Mouse (Mus musculus) midbrain, postnatal 0 days (tissue): ENCODE results near the gene Rtn4ip1. TPM values are rescaled to one million over a fixed set of nuclear protein-coding genes. Genes with fewer than 3 reads are reported as not detected.

ENCODE experiments used
- ATAC-seq: fragments of 200-750 bp; cut with Nextera tagmentation; 2 replicates; pipeline ENCODE4 v1.8.0; 2017; ENCODE audit warnings: moderate number of reproducible peaks, mild to moderate bottlenecking, moderate TSS enrichment, moderate library complexity; ENCODE audit not compliant: low FRiP score
- DNase-seq: peaks from one replicate; pipeline ENCODE4 v3.0.0-alpha.2; 2015; ENCODE audit warnings: low spot score
- H3K27ac ChIP-seq: fragments of 300-500 bp; sonication (generic); 2 replicates; pipeline ENCODE4 v1.5.1; 2014; ENCODE audit warnings: low read depth, mild to moderate bottlenecking, low read length, mixed read lengths
- H3K27me3 ChIP-seq: fragments of 300-500 bp; sonication (generic); 2 replicates; pipeline ENCODE4 v1.6.1; 2014; ENCODE audit warnings: low read length, control low read depth, mixed read lengths; ENCODE audit not compliant: insufficient read depth
- H3K36me3 ChIP-seq: fragments of 300-500 bp; sonication (generic); 2 replicates; pipeline ENCODE4 v1.6.1; 2014; ENCODE audit warnings: low read length, control low read depth, mixed read lengths; ENCODE audit not compliant: insufficient read depth
- H3K4me1 ChIP-seq: fragments of 300-500 bp; sonication (generic); 2 replicates; pipeline ENCODE4 v1.6.1; 2014; ENCODE audit warnings: mild to moderate bottlenecking, control low read depth, antibody characterized with exemption, low read length, mixed read lengths; ENCODE audit not compliant: insufficient read depth
- H3K4me2 ChIP-seq: fragments of 300-500 bp; sonication (generic); 2 replicates; pipeline ENCODE4 v1.6.1; 2014; ENCODE audit warnings: low read depth, mild to moderate bottlenecking, low read length, mixed read lengths; ENCODE audit not compliant: poor library complexity, severe bottlenecking
- H3K4me3 ChIP-seq: fragments of 300-500 bp; sonication (generic); 2 replicates; pipeline ENCODE4 v1.5.1; 2014; ENCODE audit warnings: low read depth, mild to moderate bottlenecking, low read length, moderate library complexity
- H3K9ac ChIP-seq: fragments of 300-500 bp; sonication (generic); replicated peaks from 2 replicates; pipeline ENCODE4 v1.6.1; 2014; ENCODE audit warnings: mild to moderate bottlenecking, low read length, moderate library complexity, mixed read lengths; ENCODE audit not compliant: poor library complexity, severe bottlenecking
- H3K9me3 ChIP-seq: fragments of 300-500 bp; sonication (generic); 2 replicates; pipeline ENCODE4 v1.6.1; 2016; ENCODE audit warnings: low read length, control low read depth
- CTCF ChIP-seq: IDR thresholded peaks from 2 replicates; pipeline ENCODE4 v1.5.1; 2016; ENCODE audit warnings: antibody characterized with exemption, mild to moderate bottlenecking
- WGBS: fragments of 180-500 bp; shearing (Covaris S2); extraction: QIAGEN DNeasy Blood & Tissue Kit; methylation state at CpG from one replicate; pipeline ENCODE4 v1.1.7; 2014; 5-methylcytosine and 5-hydroxymethylcytosine counted together
- polyA plus RNA-seq: library from polyadenylated mRNA; unstranded; fragments of >200 nt; fragmentation: Nextera tagmentation; extraction: Ambion mirVana; gene quantifications from 2 replicates; pipeline ENCODE4 v1.2.1, GENCODE M21; 2015
- total RNA-seq: library from RNA; depleted of rRNA; stranded (reverse); fragments of >200 nt; gene quantifications from 2 replicates; pipeline ENCODE4 v1.2.3, GENCODE M21; 2014; rRNA removed

Rtn4ip1 gene
- total and polyA plus RNA-seq, 2 experiments from 2014 or later = 3.7 to 8.9 TPM

GRCm38 (mm10) chr10:44002004-44002940 lies 100.7 kb downstream of the Rtn4ip1 start:
- WGBS = 20% methylated on average over 14 of the region's 14 CpGs
- no peaks in the 10 kb centered on the region for H3K36me3 ChIP-seq
- peaks cover 7% of the 10 kb centered on the region; the same call in 1 of the 2 replicates for H3K4me1 ChIP-seq
- H3K4me3 ChIP-seq = no peak overlapping the region
- no peak overlapping the region for H3K27ac ChIP-seq
- no peak overlapping the region for H3K9ac ChIP-seq
- no peak overlapping the region for H3K4me2 ChIP-seq
- DNase-seq = no peak
- peak; percentile 65 for TF ChIP-seq CTCF
- peaks cover 39% of the 10 kb centered on the region for H3K27me3 ChIP-seq
- ATAC-seq = no peak
- no peaks in the 10 kb centered on the region for H3K9me3 ChIP-seq

GRCm38 (mm10) chr10:44002995-44003524 lies 101.5 kb downstream of the Rtn4ip1 start:
- Histone ChIP-seq H3K4me3 (peak overlapping the region; percentile 38), H3K27ac (no peak overlapping the region), H3K36me3 (no peaks in the 10 kb centered on the region), H3K9ac (no peak overlapping the region), H3K4me1 (peaks cover 7% of the 10 kb centered on the region; the same call in 1 of the 2 replicates), H3K27me3 (peaks cover 42% of the 10 kb centered on the region), H3K9me3 (no peaks in the 10 kb centered on the region), H3K4me2 (peak overlapping the region; percentile 53)
- DNase-seq (no peak), ATAC-seq (no peak)
- WGBS = 2% methylated on average over 11 of the region's 11 CpGs
- TF ChIP-seq CTCF = no peak

GRCm38 (mm10) chr10:44003551-44004151 lies 102.0 kb downstream of the Rtn4ip1 start:
- H3K4me3 ChIP-seq = peak overlapping the region; percentile 38
- peaks cover 42% of the 10 kb centered on the region for H3K27me3 ChIP-seq
- H3K27ac ChIP-seq = no peak overlapping the region
- peak overlapping the region; percentile 36; the same call in 1 of the 2 replicates for H3K9ac ChIP-seq
- TF ChIP-seq CTCF = peak; percentile 33; the same call in 1 of the 2 replicates
- peak overlapping the region; percentile 53 for H3K4me2 ChIP-seq
- no peaks in the 10 kb centered on the region for H3K36me3 ChIP-seq
- DNase-seq (no peak), ATAC-seq (0 out of 2 replicates have a peak, but pooled peaks have one; percentile 6)
- peaks cover 7% of the 10 kb centered on the region; the same call in 1 of the 2 replicates for H3K4me1 ChIP-seq
- H3K9me3 ChIP-seq = no peaks in the 10 kb centered on the region
- WGBS = under 1% methylated on average over 64 of the region's 68 CpGs

- Histone ChIP-seq H3K9me3 (no peaks in the 10 kb centered on the region), H3K36me3 (no peaks in the 10 kb centered on the region), H3K27ac (no peak overlapping the region), H3K4me3 (peak overlapping the region; percentile 38), H3K4me2 (peak overlapping the region; percentile 53), H3K27me3 (peaks cover 42% of the 10 kb centered on the region), H3K4me1 (peaks cover 7% of the 10 kb centered on the region; the same call in 1 of the 2 replicates), H3K9ac (no peak overlapping the region)
- ATAC-seq = no peak
- no peak for TF ChIP-seq CTCF
- DNase-seq = no peak
- WGBS = 1% methylated on average over 33 of the region's 33 CpGs
Measured at GRCm38 (mm10) chr10:44004221-44004751, 102.7 kb downstream of the Rtn4ip1 start.

- ATAC-seq (0 out of 2 replicates have a peak, but pooled peaks have one; percentile 10), DNase-seq (no peak)
- Histone ChIP-seq H3K4me3 (peak overlapping the region; percentile 29), H3K4me1 (peaks cover 7% of the 10 kb centered on the region; the same call in 1 of the 2 replicates), H3K9me3 (no peaks in the 10 kb centered on the region), H3K4me2 (peak overlapping the region; percentile 53), H3K9ac (no peak overlapping the region), H3K36me3 (no peaks in the 10 kb centered on the region), H3K27me3 (peaks cover 42% of the 10 kb centered on the region), H3K27ac (no peak overlapping the region)
- 3% methylated on average over 38 of the region's 40 CpGs for WGBS
- no peak for TF ChIP-seq CTCF
Measured at GRCm38 (mm10) chr10:44005677-44006641, 104.4 kb downstream of the Rtn4ip1 start.

Other genes starting within 250 kb of the Rtn4ip1 start
- gene Qrsl1, start 62 bp upstream of the Rtn4ip1 start, total RNA-seq = 15.3 and 17.9 TPM in 2 replicates
- gene Qrsl1, start 62 bp upstream of the Rtn4ip1 start, polyA plus RNA-seq = 18.2 and 19.1 TPM in 2 replicates
- gene Crybg1, start 247.0 kb downstream of the Rtn4ip1 start, total RNA-seq = 0.38 and 1.0 TPM in 2 replicates
- 0.15 and 0.20 TPM in 2 replicates for gene Crybg1, start 247.0 kb downstream of the Rtn4ip1 start, polyA plus RNA-seq